22 mouse cellular contexts compared by ENCODE assay signal in genomic region chr1:39613061-39613460, GRCm38 (mm10). TPM values are rescaled to one million over a fixed set of nuclear protein-coding genes. Genes with fewer than 3 reads are reported as not detected.
"Had no signal": no experiment of that assay in that cellular context is flagged by ENCODE, and none has a peak within 500 bp of the region (broad histone marks: within the 10 kb centered on the region; RNA-seq: fewer than 3 reads in every experiment).

No protein-coding gene starts in this region.

- H3K4me1 ChIP-seq: neural tube, embryonic 12.5 days; neural tube, embryonic 15.5 days had no signal

- H3K27ac ChIP-seq: kidney, embryonic 15.5 days; liver, embryonic 15.5 days; neural tube, embryonic 12.5 days; neural tube, embryonic 15.5 days; stomach, postnatal 0 days had no signal

- H3K4me2 ChIP-seq: kidney, embryonic 15.5 days; limb, embryonic 12.5 days; liver, embryonic 15.5 days; midbrain, embryonic 11.5 days; neural tube, embryonic 12.5 days; neural tube, embryonic 15.5 days had no signal

- H3K4me3 ChIP-seq: kidney, embryonic 15.5 days; limb, embryonic 12.5 days; liver, embryonic 15.5 days; neural tube, embryonic 12.5 days; neural tube, embryonic 15.5 days had no signal

- H3K9me3 ChIP-seq: kidney, embryonic 15.5 days; limb, embryonic 12.5 days; liver, embryonic 15.5 days; neural tube, embryonic 12.5 days; neural tube, embryonic 15.5 days had no signal

- ATAC-seq: intestine, embryonic 16.5 days had no signal

- H3K9ac ChIP-seq: kidney, embryonic 15.5 days; limb, embryonic 12.5 days; liver, embryonic 15.5 days; neural tube, embryonic 12.5 days; neural tube, embryonic 15.5 days had no signal

- DNase-seq: kidney, postnatal 4 days; liver; lung, adult 2 months; lung, postnatal 14 days; lung, postnatal 4 days; midbrain, embryonic 14.5 days; right cerebral cortex, adult 18-20 months; right cerebral cortex, postnatal 14 days; right cerebral cortex, postnatal 4 days; thymus, adult 2 months; thymus, postnatal 14 days; thymus, postnatal 4 days had no signal

- H3K27me3 ChIP-seq: kidney, embryonic 15.5 days; limb, embryonic 12.5 days; neural tube, embryonic 12.5 days; neural tube, embryonic 15.5 days had no signal

- H3K36me3 ChIP-seq: kidney, embryonic 15.5 days; limb, embryonic 12.5 days; liver, embryonic 15.5 days; neural tube, embryonic 12.5 days; neural tube, embryonic 15.5 days had no signal

RNA-seq across cellular contexts. Expression of gene Creg2, which starts 38.2 kb away (rescaled TPM):
- total RNA-seq: megakaryocyte progenitor cell, adult 5-6 weeks; megakaryocyte-erythroid progenitor cell, adult 5-6 weeks had no signal
- polyA plus RNA-seq: liver, embryonic 15.5 days had no signal
